Mouse (Mus musculus) left cerebral cortex, adult 2 months (tissue): ENCODE measurements at regions not wholly inside any gene's neighbourhood (a gene's known extent, or its start where the extent isn't known, plus 50 kb on each side); places are given as distances from the start of the nearest gene placed in this dataset.

Experiments
- DNase-seq, 2 experiments: peaks; one replicate each; pipeline ENCODE4 v3.0.0; 2021 to 2022; ENCODE audit warnings: low spot score in 2 of 2, mixed read lengths in 1 of 2; ENCODE audit errors: extremely low spot score in 1 of 2
- H3K27ac ChIP-seq: fragments of 200-600 bp; 2 replicates; pipeline ENCODE4 v1.8.1; 2022
- H3K4me3 ChIP-seq: fragments of 200-600 bp; 2 replicates; pipeline ENCODE4 v1.8.1; 2022
- CTCF ChIP-seq: fragments of 200-600 bp; IDR thresholded peaks from 2 replicates; pipeline ENCODE4 v1.8.1; 2022; ENCODE audit warnings: antibody characterized with exemption, mild to moderate bottlenecking, moderate library complexity
- intact Hi-C: fragments of 180-260 bp; cut with DNase I; formaldehyde crosslinking; loops from one replicate; pipeline ENCODE4 v1.15.1; 2025

- no peak overlapping the region for H3K4me3 ChIP-seq
- no peak overlapping the region for H3K27ac ChIP-seq
- TF ChIP-seq CTCF = no peak
- no peak for DNase-seq
- intact Hi-C loops = no loop called here
Measured at GRCm38 (mm10) chr1:73438385-73438784, 422.7 kb upstream of the Tnp1 start.

DNA sequence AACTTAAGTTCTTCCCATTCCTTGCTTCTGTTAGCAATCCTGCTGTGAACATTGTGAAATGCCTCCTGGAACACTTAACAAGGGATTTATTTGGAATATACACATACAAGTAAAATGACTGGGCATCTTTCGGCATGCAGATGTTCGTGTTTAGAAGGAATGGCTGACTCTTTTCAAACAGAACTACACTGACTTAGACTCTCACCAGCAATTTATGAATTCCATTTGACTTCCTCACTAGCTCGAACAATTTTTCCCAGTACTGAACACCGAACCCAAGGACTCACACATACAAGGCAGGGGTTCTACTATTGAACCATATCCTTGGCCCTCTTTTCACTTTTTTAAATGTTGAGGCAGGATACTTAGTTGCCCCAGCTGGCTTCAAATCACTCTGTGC is 412.4 kb upstream of the Tnp1 start:
- intact Hi-C loops = no loop called here

GRCm38 (mm10) chr1:73425049-73425448 is 409.3 kb upstream of the Tnp1 start:
- no peak for DNase-seq
- intact Hi-C loops = no loop called here
- Histone ChIP-seq H3K27ac (no peak overlapping the region), H3K4me3 (no peak overlapping the region)
- TF ChIP-seq CTCF = no peak

More for the DNA sequence above, 412.4 kb upstream of the Tnp1 start:
- TF ChIP-seq CTCF = no peak
- DNase-seq = no peak
- no peak overlapping the region for H3K4me3 ChIP-seq
- no peak overlapping the region for H3K27ac ChIP-seq

GRCm38 (mm10) chr1:73418196-73418595 is 402.5 kb upstream of the Tnp1 start:
- no peak overlapping the region for H3K27ac ChIP-seq
- TF ChIP-seq CTCF = no peak
- no peak for DNase-seq
- intact Hi-C loops = no loop called here
- no peak overlapping the region for H3K4me3 ChIP-seq

DNA sequence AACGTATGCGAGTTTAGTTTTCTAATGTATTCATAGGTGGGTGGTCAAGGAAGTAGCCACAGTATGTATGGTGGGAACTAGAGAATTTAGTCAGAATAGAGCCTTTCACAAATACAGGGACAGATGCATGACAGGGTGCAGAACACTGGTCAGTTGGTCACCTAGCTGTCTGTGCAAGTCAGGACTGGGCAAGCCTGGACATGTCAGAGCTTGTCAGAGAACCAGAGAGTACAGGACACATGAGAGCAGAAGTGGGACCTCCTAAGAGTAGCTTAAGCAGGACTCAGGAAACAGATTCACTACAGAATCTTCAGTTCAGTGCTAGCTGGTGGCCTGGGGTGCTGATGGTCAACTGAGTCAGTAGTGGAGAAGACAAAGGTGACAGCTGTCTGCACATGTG is 395.7 kb upstream of the Tnp1 start:
- H3K27ac ChIP-seq = no peak overlapping the region
- DNase-seq = no peak
- intact Hi-C loops = no loop called here
- no peak for TF ChIP-seq CTCF
- no peak overlapping the region for H3K4me3 ChIP-seq

GRCm38 (mm10) chr1:73399178-73399577 is 383.5 kb upstream of the Tnp1 start:
- no peak overlapping the region for H3K4me3 ChIP-seq
- no peak for TF ChIP-seq CTCF
- no peak overlapping the region for H3K27ac ChIP-seq
- no peak for DNase-seq
- intact Hi-C loops = no loop called here

DNA sequence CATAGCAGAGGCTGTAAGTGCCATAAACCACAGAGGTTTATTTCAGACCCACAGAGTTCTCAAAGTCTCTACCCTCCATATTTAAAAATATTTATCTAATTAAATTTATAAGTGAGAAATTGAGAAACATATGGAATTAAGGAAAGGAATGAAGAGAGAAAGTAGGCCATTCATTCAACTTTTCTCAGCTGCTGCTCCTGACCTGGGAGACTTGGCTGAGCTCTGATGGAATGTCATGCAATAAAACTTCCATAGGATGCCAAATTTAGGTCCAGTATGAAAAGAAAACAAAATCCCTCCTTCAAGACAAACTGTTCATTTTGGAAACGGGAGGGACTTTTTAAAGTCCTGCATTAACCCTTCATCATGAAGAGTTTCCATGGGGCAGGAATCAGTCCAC is 379.3 kb upstream of the Tnp1 start:
- Histone ChIP-seq H3K27ac (no peak overlapping the region), H3K4me3 (no peak overlapping the region)
- no peak for TF ChIP-seq CTCF
- intact Hi-C loops = no loop called here
- DNase-seq = no peak

- intact Hi-C loops = no loop called here
- no peak for DNase-seq
- no peak for TF ChIP-seq CTCF
- Histone ChIP-seq H3K27ac (no peak overlapping the region), H3K4me3 (no peak overlapping the region)
Measured at GRCm38 (mm10) chr1:73394466-73394865, 378.8 kb upstream of the Tnp1 start.

GRCm38 (mm10) chr1:73392077-73392476 is 376.4 kb upstream of the Tnp1 start:
- TF ChIP-seq CTCF = no peak
- H3K27ac ChIP-seq = no peak overlapping the region
- intact Hi-C loops = no loop called here
- H3K4me3 ChIP-seq = no peak overlapping the region
- no peak for DNase-seq

DNA sequence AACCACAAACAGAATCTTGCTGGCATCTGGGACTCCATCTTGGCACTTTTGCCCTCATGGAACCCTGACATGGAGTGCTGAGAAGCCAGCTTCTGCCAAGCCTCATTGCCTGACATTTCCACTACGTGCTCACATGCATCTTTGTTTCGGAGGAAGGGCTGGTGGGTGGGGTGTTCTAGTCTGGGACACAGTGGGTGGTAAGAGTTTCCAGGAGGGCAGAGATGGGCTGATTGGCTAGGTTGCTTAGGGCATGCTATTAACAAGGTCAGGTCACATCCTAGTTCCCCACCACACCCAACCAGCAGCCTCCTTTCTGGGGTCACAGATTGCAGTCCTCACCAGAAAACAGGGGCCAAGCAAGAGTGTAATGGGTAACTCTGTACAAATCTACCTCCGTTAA is 374.3 kb upstream of the Tnp1 start:
- Histone ChIP-seq H3K27ac (no peak overlapping the region), H3K4me3 (no peak overlapping the region)
- intact Hi-C loops = loop anchor here (10.0 kb wide), 1 partner anchor 515 kb away; the partner anchor contains the start of gene Igfbp5
- no peak for DNase-seq
- TF ChIP-seq CTCF = no peak

- no peak for DNase-seq
- TF ChIP-seq CTCF = no peak
- intact Hi-C loops = loop anchor here (10.0 kb wide), 1 partner anchor 514 kb away; the partner anchor contains the start of gene Igfbp5
- no peak overlapping the region for H3K4me3 ChIP-seq
- no peak overlapping the region for H3K27ac ChIP-seq
Measured at GRCm38 (mm10) chr1:73389174-73389573, 373.5 kb upstream of the Tnp1 start.

- Histone ChIP-seq H3K4me3 (no peak overlapping the region), H3K27ac (no peak overlapping the region)
- no peak for TF ChIP-seq CTCF
- no peak for DNase-seq
- intact Hi-C loops = loop anchor here (10.0 kb wide), 1 partner anchor 507 kb away; the partner anchor contains the start of gene Igfbp5
Measured at GRCm38 (mm10) chr1:73381578-73381977, 365.9 kb upstream of the Tnp1 start.

DNA sequence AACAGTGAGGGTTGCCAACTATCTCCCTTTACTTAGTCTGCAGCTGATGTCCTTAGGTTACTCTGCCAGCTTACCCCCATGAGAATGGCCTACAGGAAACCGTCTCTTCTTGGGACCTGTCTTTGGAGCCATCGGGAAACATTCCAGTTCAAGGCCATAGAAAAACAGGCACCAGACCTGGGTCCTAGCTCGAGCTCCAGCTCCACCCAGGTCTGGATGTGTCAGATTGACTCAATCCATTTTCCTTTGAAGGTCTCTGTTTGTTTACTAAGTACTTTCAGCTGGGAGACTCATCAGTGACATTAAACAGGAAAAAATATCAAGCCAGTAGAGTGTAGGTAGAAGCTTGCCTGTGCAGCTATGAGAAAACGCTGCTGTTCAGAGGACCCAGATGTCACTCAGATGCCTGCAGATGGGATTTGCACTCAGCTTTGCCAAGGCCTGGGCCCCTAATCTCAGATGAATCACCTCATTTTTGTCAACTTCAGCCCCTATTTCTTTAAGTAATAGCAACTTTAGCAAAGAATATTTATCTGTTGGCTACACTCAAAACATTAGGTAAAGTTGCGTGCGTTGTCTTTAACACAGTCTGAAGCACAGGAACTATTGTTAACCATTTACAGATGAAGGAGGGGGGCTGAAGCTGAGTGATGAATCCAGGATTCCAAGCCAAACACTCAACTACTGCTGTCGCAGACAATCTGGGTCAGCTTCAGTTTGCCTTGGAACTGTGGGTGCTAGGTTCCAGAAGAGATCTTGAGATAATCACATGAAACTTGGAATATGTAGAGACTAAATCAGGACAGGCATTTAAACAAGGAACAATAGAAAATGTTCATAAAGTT is 359.0 kb upstream of the Tnp1 start:
- no peak for DNase-seq
- Histone ChIP-seq H3K27ac (no peak overlapping the region), H3K4me3 (no peak overlapping the region)
- intact Hi-C loops = no loop called here
- no peak for TF ChIP-seq CTCF
